Mouse (Mus musculus) inflammation-experienced regulatory T-cells (primary cell): Measurements from ENCODE around the gene Gm11541. TPM values are rescaled to one million over a fixed set of nuclear protein-coding genes. Genes with fewer than 3 reads are reported as not detected.

Experiments
- polyA plus RNA-seq, 2 experiments: library from polyadenylated mRNA; unstranded; fragments of 100-300 nt; shearing (Covaris generic); gene quantifications; one replicate each; pipeline ENCODE4 v1.2.1; 2017

The Gm11541 gene
- under 1 TPM in 1 of 2 experiments, not detected in 1; 0.28 TPM for polyA plus RNA-seq

DNA sequence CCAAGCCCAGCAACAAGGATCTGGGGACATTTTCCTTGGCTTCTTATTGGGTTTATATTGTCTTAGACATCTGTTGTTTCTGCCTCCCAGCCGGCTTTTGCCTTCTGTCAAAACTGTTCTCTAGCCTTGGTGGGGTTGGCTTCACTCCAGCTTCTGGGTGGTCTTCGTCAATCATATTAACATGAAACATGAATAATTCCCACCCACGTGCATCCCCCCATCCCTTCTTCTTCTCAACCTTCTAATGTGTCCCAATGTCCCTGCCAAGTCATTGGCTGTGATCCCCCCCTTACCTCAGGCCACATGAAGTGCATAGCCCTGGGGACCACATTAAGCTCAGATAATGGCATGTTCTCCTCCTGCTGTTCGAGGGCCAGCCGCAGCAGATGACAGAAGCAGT, at the start of gene Gm11541:
Gm11541 (minus strand) TSS at position 28 of the 400 bp plus-strand sequence.

DNA sequence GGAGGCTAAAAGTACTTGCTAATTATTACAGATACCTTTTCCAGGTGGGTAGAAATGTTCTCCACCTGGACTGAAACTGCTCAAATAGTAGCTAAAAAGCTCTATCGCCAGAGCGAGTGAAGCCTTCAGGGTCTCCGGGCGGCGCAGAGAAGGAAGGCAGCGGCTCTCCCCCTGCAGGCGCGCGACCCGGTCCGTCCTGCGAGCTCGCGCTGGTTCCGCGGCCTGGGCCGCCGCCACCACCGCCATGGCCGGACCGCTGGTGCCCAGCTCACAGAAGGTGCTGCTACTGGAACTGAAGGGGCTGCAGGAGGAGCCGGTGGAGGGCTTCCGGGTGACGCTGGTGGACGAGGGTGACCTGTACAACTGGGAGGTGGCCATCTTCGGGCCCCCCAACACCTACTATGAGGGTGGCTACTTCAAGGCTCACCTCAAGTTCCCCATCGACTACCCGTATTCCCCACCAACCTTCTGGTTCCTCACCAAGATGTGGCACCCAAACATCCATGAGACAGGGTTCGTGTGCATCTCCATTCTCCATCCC, 37.5 kb upstream of the Gm11541 start, which contains the start of gene Cdc34b:
Cdc34b (plus strand) TSS at position 51 of the 541 bp plus-strand sequence.

DNA sequence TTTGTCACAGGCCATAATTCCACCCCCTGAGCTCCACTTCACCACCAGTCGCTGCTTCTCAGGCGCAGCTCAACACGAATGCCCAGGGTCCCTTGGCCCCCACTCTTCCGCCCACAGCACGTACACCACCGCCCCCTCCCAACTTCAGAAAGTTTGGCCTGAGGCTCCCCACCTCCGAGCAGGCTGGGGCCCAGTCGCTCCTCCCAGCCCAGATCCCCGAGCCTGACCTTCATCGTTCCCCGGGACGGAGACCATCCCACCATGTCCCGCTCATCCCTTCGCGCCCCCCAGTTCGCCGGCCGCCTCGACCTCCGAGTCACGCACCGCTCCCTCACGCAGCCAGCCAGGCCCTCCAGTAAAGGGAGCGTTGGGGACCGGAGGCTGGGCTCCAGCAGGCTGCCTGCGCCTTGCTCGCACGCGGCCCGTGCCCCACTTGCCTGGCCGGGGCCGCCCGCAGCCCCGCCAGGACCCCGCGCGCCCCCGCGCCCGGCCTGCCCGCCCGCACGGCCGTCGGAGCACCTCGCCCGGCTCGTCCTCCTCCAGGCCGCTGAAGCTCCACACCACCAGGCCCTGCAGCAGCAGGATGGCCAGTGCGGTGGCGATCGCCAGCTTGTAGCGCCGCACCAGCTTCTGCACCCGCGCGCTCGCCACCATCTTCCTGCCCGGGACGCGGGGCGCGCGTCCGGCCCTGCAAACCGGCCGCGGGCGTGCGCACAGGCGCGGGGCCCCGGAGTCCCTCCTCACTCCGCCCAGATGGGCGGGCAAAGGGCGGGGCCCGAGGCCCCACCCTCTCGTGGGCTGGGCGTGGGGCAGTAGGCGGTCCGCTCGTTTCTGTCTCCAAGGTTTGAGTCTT, 27.3 kb downstream of the Gm11541 start, which contains the start of gene Xylt2:
Xylt2 (minus strand) TSS at position 762 of the 853 bp plus-strand sequence.

GRCm38 (mm10) chr11:94653663-94654436, 50.4 kb downstream of the Gm11541 start, which contains the start of the genes Mrpl27 and Eme1:
Mrpl27 (plus strand) TSS chr11:94653767.
Eme1 (minus strand) TSS chr11:94653964.

Other genes starting within 250 kb of the Gm11541 start
- under 1 TPM; 0.19 to 0.24 TPM for gene Cacna1g, start 230.3 kb downstream of the Gm11541 start, polyA plus RNA-seq
- under 1 TPM in 1 of 2 experiments, not detected in 1; 0.36 TPM for gene Spata20, start 218.3 kb downstream of the Gm11541 start, polyA plus RNA-seq
- gene Epn3, start 204.5 kb downstream of the Gm11541 start, polyA plus RNA-seq = under 1 TPM; 0.43 to 0.54 TPM
- under 1 TPM; 0.29 to 0.74 TPM for gene Mycbpap, start 182.8 kb downstream of the Gm11541 start, polyA plus RNA-seq
- 1 to 10 TPM; 3.3 to 4.2 TPM for gene Rsad1, start 155.2 kb downstream of the Gm11541 start, polyA plus RNA-seq
- 1 to 10 TPM in 1 of 2 experiments, under 1 TPM in 1; 0.83 to 1.2 TPM for gene Chad, start 139.5 kb downstream of the Gm11541 start, polyA plus RNA-seq
- 1 to 10 TPM; 4.8 to 6.3 TPM for gene Acsf2, start 102.6 kb downstream of the Gm11541 start, polyA plus RNA-seq
- gene Lrrc59, start 74.7 kb downstream of the Gm11541 start, polyA plus RNA-seq = 10 to 100 TPM; 55.9 to 61.2 TPM
- 10 to 100 TPM; 49.9 to 60.9 TPM for gene Mrpl27, start 50.7 kb downstream of the Gm11541 start, polyA plus RNA-seq
- 1 to 10 TPM in 1 of 2 experiments, under 1 TPM in 1; 0.99 to 1.3 TPM for gene Eme1, start 50.5 kb downstream of the Gm11541 start, polyA plus RNA-seq
- 10 to 100 TPM; 28.2 to 71.6 TPM for gene Xylt2, start 27.0 kb downstream of the Gm11541 start, polyA plus RNA-seq
- not detected for gene Cdc34b, start 37.3 kb upstream of the Gm11541 start, polyA plus RNA-seq
- gene Tmem92, start 78.2 kb upstream of the Gm11541 start, polyA plus RNA-seq = under 1 TPM; 0.14 to 0.86 TPM
- 1 to 10 TPM in 1 of 2 experiments, under 1 TPM in 1; 0.40 to 3.5 TPM for gene Col1a1, start 231.7 kb upstream of the Gm11541 start, polyA plus RNA-seq